18 mouse cellular contexts compared by ENCODE assay signal in the genomic region with DNA sequence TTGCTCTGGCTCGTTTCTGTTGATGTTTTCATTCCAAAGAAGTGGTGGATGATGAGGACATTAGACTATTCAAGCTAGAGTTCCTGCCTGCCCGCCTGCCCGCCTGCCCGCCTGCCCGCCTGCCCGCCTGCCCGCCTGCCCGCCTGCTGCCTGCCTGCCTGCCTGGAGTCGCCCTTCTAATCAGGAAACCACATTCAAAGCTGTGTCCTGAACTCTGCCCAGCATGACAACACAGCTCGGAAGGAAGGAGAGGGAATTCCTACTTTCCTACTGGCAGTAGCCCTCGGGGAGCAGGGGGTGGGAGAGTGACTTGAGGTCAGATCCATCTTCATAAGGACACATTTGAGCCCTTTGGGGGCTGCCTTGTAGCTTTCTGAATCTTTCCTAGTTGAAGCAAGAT.
DNase-seq lines count a peak whose midpoint lies in the region; ATAC-seq and TF ChIP-seq lines count a peak whose summit lies in the region.
"Had no signal": no experiment of that assay in that cellular context is flagged by ENCODE, and none has a peak within 500 bp of the region (broad histone marks: within the 10 kb centered on the region; RNA-seq: fewer than 3 reads in every experiment).

No protein-coding gene starts in this region.

- 0 out of 2 replicates have a peak, but pooled peaks cover 3% of the 10 kb centered on the region for H3K36me3 ChIP-seq in heart, embryonic 13.5 days
- H3K36me3 ChIP-seq in lung, postnatal 0 days (ENCODE audit: insufficient read depth, low read length), result no peaks in the 10 kb centered on the region
- no peaks in the 10 kb centered on the region for H3K36me3 ChIP-seq in limb, embryonic 10.5 days
- H3K36me3 ChIP-seq: liver, embryonic 13.5 days; neural tube, embryonic 12.5 days had no signal

- no peak overlapping the region for H3K9ac ChIP-seq in heart, embryonic 13.5 days
- H3K9ac ChIP-seq in lung, postnatal 0 days (replicated peaks; ENCODE audit: low read depth), result no peak overlapping the region
- H3K9ac ChIP-seq: liver, embryonic 13.5 days; neural tube, embryonic 12.5 days had no signal

- 57% methylated on average over 11 of the region's 11 CpGs for WGBS in heart, embryonic 13.5 days
- 40% methylated on average over 11 of the region's 11 CpGs for WGBS in lung, postnatal 0 days
- 31% methylated on average over 11 of the region's 11 CpGs for WGBS in lung, adult 2 months
- WGBS in limb, embryonic 10.5 days, result 72% methylated on average over 11 of the region's 11 CpGs

- no peaks in the 10 kb centered on the region for H3K9me3 ChIP-seq in heart, embryonic 13.5 days
- no peaks in the 10 kb centered on the region for H3K9me3 ChIP-seq in lung, postnatal 0 days (ENCODE audit: low read length)
- H3K9me3 ChIP-seq in limb, embryonic 10.5 days (replicated peaks), result no peaks in the 10 kb centered on the region
- H3K9me3 ChIP-seq: liver, embryonic 13.5 days; neural tube, embryonic 12.5 days had no signal

- intact Hi-C loops in heart, postnatal 25 days (cut with DNase I), result no loop called here

- H3K4me3 ChIP-seq in heart, embryonic 13.5 days, result no peak overlapping the region
- no peak overlapping the region for H3K4me3 ChIP-seq in lung, postnatal 0 days (ENCODE audit: low read depth, low read length)
- H3K4me3 ChIP-seq in lung, adult 2 months (replicated peaks; ENCODE audit: extremely low read depth, low read depth, low read length), result no peak overlapping the region
- H3K4me3 ChIP-seq in limb, embryonic 10.5 days, result no peak overlapping the region
- H3K4me3 ChIP-seq: liver, embryonic 13.5 days; neural tube, embryonic 12.5 days had no signal

- TF ChIP-seq CTCF in lung, postnatal 0 days (IDR thresholded peaks at IDR 0.05), result no peak
- TF ChIP-seq CTCF in lung, adult 2 months (IDR thresholded peaks at IDR 0.05; ENCODE audit: insufficient read depth, low read length), result no peak

- peaks cover 71% of the 10 kb centered on the region for H3K4me1 ChIP-seq in heart, embryonic 13.5 days
- H3K4me1 ChIP-seq in lung, postnatal 0 days (ENCODE audit: insufficient read depth, low read depth, low read length), result peaks cover 8% of the 10 kb centered on the region; the same call in 1 of the 2 replicates
- peaks cover 3% of the 10 kb centered on the region; the same call in 1 of the 2 replicates for H3K4me1 ChIP-seq in lung, adult 2 months (ENCODE audit: control insufficient read depth, insufficient read depth, low read length)
- peaks cover 47% of the 10 kb centered on the region for H3K4me1 ChIP-seq in limb, embryonic 10.5 days
- H3K4me1 ChIP-seq: neural tube, embryonic 12.5 days had no signal

- no peak for TF ChIP-seq POLR2A in lung, adult 2 months (IDR thresholded peaks at IDR 0.05; ENCODE audit: borderline replicate concordance, extremely low read depth, low read depth, low read length)

- H3K27me3 ChIP-seq in heart, embryonic 13.5 days (replicated peaks), result no peaks in the 10 kb centered on the region
- H3K27me3 ChIP-seq in lung, postnatal 0 days (replicated peaks; ENCODE audit: insufficient read depth, low read length), result no peaks in the 10 kb centered on the region
- H3K27me3 ChIP-seq in limb, embryonic 10.5 days (ENCODE audit: low read depth, poor library complexity, severe bottlenecking), result no peaks in the 10 kb centered on the region
- H3K27me3 ChIP-seq: neural tube, embryonic 12.5 days had no signal

- H3K4me2 ChIP-seq in heart, embryonic 13.5 days, result no peak overlapping the region
- H3K4me2 ChIP-seq in lung, postnatal 0 days (replicated peaks; ENCODE audit: low read depth, low read length), result no peak overlapping the region
- H3K4me2 ChIP-seq: liver, embryonic 13.5 days; neural tube, embryonic 12.5 days had no signal

- 0 out of 2 replicates have a peak overlapping the region, but pooled peaks have one; percentile 86 for H3K27ac ChIP-seq in heart, embryonic 13.5 days (replicated peaks)
- no peak overlapping the region for H3K27ac ChIP-seq in lung, postnatal 0 days (ENCODE audit: low read length)
- peak overlapping the region; percentile 26; the same call in 1 of the 2 replicates for H3K27ac ChIP-seq in limb, embryonic 10.5 days
- H3K27ac ChIP-seq: liver, embryonic 13.5 days; neural tube, embryonic 12.5 days had no signal

- no peak for TF ChIP-seq EP300 in lung, postnatal 0 days (IDR thresholded peaks at IDR 0.05)

- DNase-seq in heart, postnatal 25 days (ENCODE audit: low spot score), result no peak
- DNase-seq in lung, postnatal 0 days (ENCODE audit: low spot score), result no peak
- DNase-seq in lung, adult 2 months, result no peak
- DNase-seq in limb, embryonic 10.5 days (ENCODE audit: low spot score), result no peak
- DNase-seq in cerebellum, adult 9-10 months, result no peak
- no peak for DNase-seq in B cell, adult 2 months
- DNase-seq: adrenal gland, postnatal 36 days; cerebellum, adult 9-11 months; embryo, embryonic 11 days; gastrocnemius, postnatal 25 days; layer of hippocampus, postnatal 36 days; left cerebral cortex, postnatal 4 days; liver, embryonic 13.5 days; right cerebral cortex, postnatal 25 days had no signal

- no peak for ATAC-seq in heart, embryonic 13.5 days (ENCODE audit: extremely low read depth, insufficient number of reproducible peaks, low FRiP score, low TSS enrichment)
- ATAC-seq in lung, postnatal 0 days, result peak; percentile 24; the same call in 1 of the 2 replicates
- ATAC-seq: activated CD4-positive, CD25-positive, alpha-beta regulatory T cell, adult 4 months; CD4-positive, CD25-positive, alpha-beta regulatory T cell, adult 4 months had no signal
